9 mouse cellular contexts compared by ENCODE assay signal in the genomic region with DNA sequence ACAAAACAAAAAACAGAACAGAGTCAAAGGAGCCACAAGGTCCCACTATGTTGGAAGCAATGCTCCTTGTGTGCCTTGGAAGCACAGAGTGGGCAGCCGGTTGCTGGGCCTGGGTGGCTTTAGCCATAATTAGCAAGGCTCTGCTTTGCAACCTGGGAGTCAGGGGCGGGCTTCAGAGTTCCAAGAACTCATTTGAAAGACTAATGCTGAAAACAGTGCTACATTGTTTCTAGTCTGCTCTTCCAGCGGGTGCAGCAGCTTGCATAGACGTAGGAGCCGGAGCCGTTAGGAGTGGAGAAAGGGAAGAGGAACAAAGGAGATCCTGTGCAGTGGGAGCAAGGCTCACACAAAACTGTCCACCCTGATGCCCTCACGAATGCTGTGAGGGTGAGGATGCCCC. TPM values are rescaled to one million over a fixed set of nuclear protein-coding genes. Genes with fewer than 3 reads are reported as not detected.
DNase-seq lines count a peak whose midpoint lies in the region; ATAC-seq lines count a peak whose summit lies in the region.
"Had no signal": no experiment of that assay in that cellular context is flagged by ENCODE, and none has a peak within 500 bp of the region (broad histone marks: within the 10 kb centered on the region; RNA-seq: fewer than 3 reads in every experiment).

No protein-coding gene starts in this region.

- H3K27me3 ChIP-seq in heart, embryonic 13.5 days (replicated peaks): no peaks in the 10 kb centered on the region
- no peaks in the 10 kb centered on the region for H3K27me3 ChIP-seq in forebrain, embryonic 12.5 days

- H3K36me3 ChIP-seq in heart, embryonic 13.5 days: no peaks in the 10 kb centered on the region
- no peaks in the 10 kb centered on the region for H3K36me3 ChIP-seq in forebrain, embryonic 12.5 days (replicated peaks)

- no peak for DNase-seq in heart, postnatal 14 days
- peak; percentile 53 for DNase-seq in ES-CJ7 (ENCODE audit: low read depth, low spot score)
- DNase-seq in mesoderm, embryonic 11.5 days (ENCODE audit: low read depth, low spot score): peak; percentile 30
- no peak for DNase-seq in adrenal gland, adult 2 months
- no peak for DNase-seq in adrenal gland, postnatal 4 days (ENCODE audit: low spot score in 2 of 2)

- peak overlapping the region; percentile 75 for H3K27ac ChIP-seq in heart, embryonic 13.5 days (replicated peaks)
- H3K27ac ChIP-seq in forebrain, embryonic 12.5 days: no peak overlapping the region

- 48% methylated on average over 7 of the region's 7 CpGs for WGBS in heart, embryonic 13.5 days
- 12% methylated on average over 7 of the region's 7 CpGs for WGBS in forebrain, embryonic 12.5 days

- no peak overlapping the region for H3K4me3 ChIP-seq in heart, embryonic 13.5 days
- H3K4me3 ChIP-seq in forebrain, embryonic 12.5 days (replicated peaks): no peak overlapping the region

- intact Hi-C loops in heart, postnatal 14 days (cut with DNase I): no loop called here

- peak overlapping the region; percentile 51 for H3K4me2 ChIP-seq in heart, embryonic 13.5 days
- no peak overlapping the region for H3K4me2 ChIP-seq in forebrain, embryonic 12.5 days

- no peak overlapping the region for H3K9ac ChIP-seq in heart, embryonic 13.5 days
- no peak overlapping the region for H3K9ac ChIP-seq in forebrain, embryonic 12.5 days

- H3K4me1 ChIP-seq in heart, embryonic 13.5 days: peaks cover 31% of the 10 kb centered on the region
- peaks cover 8% of the 10 kb centered on the region; the same call in 1 of the 2 replicates for H3K4me1 ChIP-seq in forebrain, embryonic 12.5 days

- no peaks in the 10 kb centered on the region for H3K9me3 ChIP-seq in heart, embryonic 13.5 days
- H3K9me3 ChIP-seq in forebrain, embryonic 12.5 days: no peaks in the 10 kb centered on the region

- ATAC-seq in heart, embryonic 13.5 days (ENCODE audit: extremely low read depth, insufficient number of reproducible peaks, low FRiP score, low TSS enrichment): no peak
- peak; percentile 36; the same call in 1 of the 2 replicates for ATAC-seq in forebrain, embryonic 12.5 days (ENCODE audit: low FRiP score)
- ATAC-seq in inflammation-experienced regulatory T-cells, adult 6 months: no peak
- ATAC-seq: CD4-positive, CD25-positive, alpha-beta regulatory T cell, adult 4 months had no signal

RNA-seq across cellular contexts. Expression of a gene that starts 19.0 kb away (rescaled TPM):
- polyA plus RNA-seq in heart, embryonic 13.5 days (2015; fragmentation: Nextera tagmentation; extraction: Ambion mirVana): 1.3 TPM in 2 replicates
- total RNA-seq in heart, postnatal 14 days (2021): under 1 TPM; 0.17 to 0.33 TPM
- 0.09 and 0.14 TPM in 2 replicates for polyA plus RNA-seq in forebrain, embryonic 12.5 days (2016; fragmentation: Nextera tagmentation; extraction: Ambion mirVana)
- under 1 TPM; 0.35 to 0.45 TPM for total RNA-seq in adrenal gland, adult 2 months (2021)
- polyA plus RNA-seq in adrenal gland, adult 2 months (2012; rRNA removed): 0.76 and 1.4 TPM in 2 replicates
- under 1 TPM in 1 of 3 experiments, not detected in 2; 0.19 TPM for polyA plus RNA-seq in inflammation-experienced regulatory T-cells, adult 6 months (2017; shearing (Covaris generic))
- under 1 TPM; 0.45 to 0.62 TPM for total RNA-seq in adrenal gland, postnatal 4 days (2021)

RNA-seq across cellular contexts. Expression of a gene that starts 37.0 kb away (rescaled TPM):
- polyA plus RNA-seq in heart, embryonic 13.5 days (2015; fragmentation: Nextera tagmentation; extraction: Ambion mirVana): 0.29 and 0.65 TPM in 2 replicates
- total RNA-seq in heart, postnatal 14 days (2021): 1 to 10 TPM; 1.5 to 2.2 TPM
- not detected in 2 replicates for polyA plus RNA-seq in forebrain, embryonic 12.5 days (2016; fragmentation: Nextera tagmentation; extraction: Ambion mirVana)
- 1 to 10 TPM; 1.6 to 3.2 TPM for total RNA-seq in adrenal gland, adult 2 months (2021)
- polyA plus RNA-seq in adrenal gland, adult 2 months (2012; rRNA removed): 0.48 and 0.65 TPM in 2 replicates
- not detected for polyA plus RNA-seq in inflammation-experienced regulatory T-cells, adult 6 months (2017; shearing (Covaris generic))
- total RNA-seq in adrenal gland, postnatal 4 days (2021): 1 to 10 TPM in 1 of 2 experiments, under 1 TPM in 1; 0.68 to 1.3 TPM
- polyA plus RNA-seq: CD4-positive, CD25-positive, alpha-beta regulatory T cell, adult 4 months had no signal

Comparison
In these comparisons a context has a peak if more than half of its experiments do, and no peak if none do; other contexts are left out.
1. DNase-seq: peak in ES-CJ7 (single experiment) and mesoderm, embryonic 11.5 days (single experiment); none in heart, postnatal 14 days (0 of 2), adrenal gland, adult 2 months (single experiment) and adrenal gland, postnatal 4 days (0 of 2).